ENCODE assay signal across 10 mouse cellular contexts in the genomic region with DNA sequence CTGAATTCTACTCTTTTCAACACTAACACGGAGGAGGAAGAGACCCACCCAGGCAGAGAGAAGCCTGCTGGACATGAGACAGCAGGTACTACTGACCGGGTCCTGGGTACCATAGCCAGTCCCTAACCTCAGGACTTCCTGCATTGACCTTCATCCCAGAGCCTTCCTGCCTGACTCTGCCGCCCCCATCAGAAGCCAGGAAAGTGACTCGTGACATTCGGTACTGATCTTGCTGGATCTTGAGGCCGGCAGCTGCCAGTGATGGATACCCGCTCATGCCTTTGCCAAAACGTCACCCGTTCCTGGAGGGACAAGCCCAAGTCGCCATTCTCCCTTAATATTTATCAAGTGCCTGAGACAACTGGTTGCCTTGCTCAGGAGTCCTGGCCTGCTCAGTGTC. TPM values are rescaled to one million over a fixed set of nuclear protein-coding genes. Genes with fewer than 3 reads are reported as not detected.
DNase-seq lines count a peak whose midpoint lies in the region; ATAC-seq and TF ChIP-seq lines count a peak whose summit lies in the region.
"Had no signal": no experiment of that assay in that cellular context is flagged by ENCODE, and none has a peak within 500 bp of the region (broad histone marks: within the 10 kb centered on the region; RNA-seq: fewer than 3 reads in every experiment).

No protein-coding gene starts in this region.

- no peak for TF ChIP-seq POLR2A in kidney, adult 2 months (IDR thresholded peaks at IDR 0.05; ENCODE audit: low read depth, low read length)

- 87% methylated on average over 10 of the region's 10 CpGs for WGBS in forebrain, embryonic 13.5 days
- WGBS in forebrain, embryonic 12.5 days, result 89% methylated on average over 10 of the region's 10 CpGs
- WGBS in kidney, adult 2 months, result 71% methylated on average over 10 of the region's 10 CpGs
- WGBS in stomach, embryonic 14.5 days, result 82% methylated on average over 10 of the region's 10 CpGs
- 81% methylated on average over 10 of the region's 10 CpGs for WGBS in stomach, postnatal 0 days
- WGBS in stomach, embryonic 15.5 days, result 79% methylated on average over 10 of the region's 10 CpGs

- no peaks in the 10 kb centered on the region for H3K27me3 ChIP-seq in forebrain, embryonic 13.5 days
- no peaks in the 10 kb centered on the region for H3K27me3 ChIP-seq in forebrain, embryonic 12.5 days
- no peaks in the 10 kb centered on the region for H3K27me3 ChIP-seq in kidney, adult 2 months (replicated peaks; ENCODE audit: control insufficient read depth, insufficient read depth, low read length)
- H3K27me3 ChIP-seq in stomach, embryonic 14.5 days (ENCODE audit: control insufficient read depth, insufficient read depth, low read length), result no peaks in the 10 kb centered on the region
- H3K27me3 ChIP-seq in stomach, postnatal 0 days (ENCODE audit: control insufficient read depth, insufficient read depth, low read length), result no peaks in the 10 kb centered on the region
- no peaks in the 10 kb centered on the region for H3K27me3 ChIP-seq in stomach, embryonic 15.5 days (replicated peaks)
- H3K27me3 ChIP-seq: liver, embryonic 15.5 days; midbrain, embryonic 12.5 days had no signal

- peak; percentile 49 for DNase-seq in kidney, adult 2 months
- DNase-seq in kidney, postnatal 10 days, result no peak
- no peak for DNase-seq in stomach, postnatal 0 days (ENCODE audit: low spot score)
- no peak for DNase-seq in gastrocnemius, postnatal 25 days

- peak overlapping the region; percentile 31 for H3K27ac ChIP-seq in forebrain, embryonic 13.5 days
- no peak overlapping the region for H3K27ac ChIP-seq in forebrain, embryonic 12.5 days
- peak overlapping the region; percentile 10; the same call in 1 of the 2 replicates for H3K27ac ChIP-seq in kidney, adult 2 months (ENCODE audit: insufficient read depth, low read depth, low read length)
- peak overlapping the region; percentile 33; the same call in 1 of the 2 replicates for H3K27ac ChIP-seq in stomach, embryonic 14.5 days (ENCODE audit: low read length)
- H3K27ac ChIP-seq in stomach, postnatal 0 days (replicated peaks), result no peak overlapping the region
- peak overlapping the region; percentile 18; the same call in 1 of the 2 replicates for H3K27ac ChIP-seq in stomach, embryonic 15.5 days
- H3K27ac ChIP-seq: liver, embryonic 15.5 days; midbrain, embryonic 12.5 days had no signal

- no peak overlapping the region for H3K4me2 ChIP-seq in forebrain, embryonic 13.5 days
- no peak overlapping the region for H3K4me2 ChIP-seq in forebrain, embryonic 12.5 days
- H3K4me2 ChIP-seq in stomach, embryonic 14.5 days (replicated peaks; ENCODE audit: low read depth, low read length), result no peak overlapping the region
- no peak overlapping the region for H3K4me2 ChIP-seq in stomach, postnatal 0 days (replicated peaks; ENCODE audit: low read depth)
- H3K4me2 ChIP-seq in stomach, embryonic 15.5 days, result no peak overlapping the region
- H3K4me2 ChIP-seq: liver, embryonic 15.5 days; midbrain, embryonic 12.5 days had no signal

- no peak for TF ChIP-seq CTCF in kidney, adult 2 months (conservative IDR thresholded peaks at IDR 0.05; ENCODE audit: insufficient read depth, insufficient read length, low read depth, low read length)
- no peak for TF ChIP-seq CTCF in stomach, postnatal 0 days (IDR thresholded peaks at IDR 0.05; ENCODE audit: low read depth)

- no peak for TF ChIP-seq EP300 in stomach, postnatal 0 days (optimal IDR thresholded peaks at IDR 0.05)

- no peak overlapping the region for H3K9ac ChIP-seq in forebrain, embryonic 13.5 days
- H3K9ac ChIP-seq in forebrain, embryonic 12.5 days, result no peak overlapping the region
- no peak overlapping the region; the same call in 1 of the 2 replicates for H3K9ac ChIP-seq in stomach, embryonic 14.5 days (replicated peaks; ENCODE audit: low read depth, low read length)
- H3K9ac ChIP-seq in stomach, postnatal 0 days (ENCODE audit: low read length), result no peak overlapping the region
- H3K9ac ChIP-seq in stomach, embryonic 15.5 days, result no peak overlapping the region
- H3K9ac ChIP-seq: liver, embryonic 15.5 days; midbrain, embryonic 12.5 days had no signal

- peaks cover 65% of the 10 kb centered on the region for H3K36me3 ChIP-seq in forebrain, embryonic 13.5 days (ENCODE audit: poor library complexity, severe bottlenecking)
- H3K36me3 ChIP-seq in forebrain, embryonic 12.5 days (replicated peaks), result peaks cover 71% of the 10 kb centered on the region
- peaks cover 3% of the 10 kb centered on the region for H3K36me3 ChIP-seq in kidney, adult 2 months (ENCODE audit: control insufficient read depth, insufficient read depth, low read length)
- peaks cover 59% of the 10 kb centered on the region for H3K36me3 ChIP-seq in stomach, embryonic 14.5 days (ENCODE audit: control insufficient read depth, insufficient read depth, low read length)
- peaks cover 41% of the 10 kb centered on the region for H3K36me3 ChIP-seq in stomach, postnatal 0 days (ENCODE audit: control insufficient read depth, insufficient read depth, low read length)
- H3K36me3 ChIP-seq in stomach, embryonic 15.5 days, result peaks cover 48% of the 10 kb centered on the region

- H3K9me3 ChIP-seq in forebrain, embryonic 13.5 days (replicated peaks), result no peaks in the 10 kb centered on the region
- H3K9me3 ChIP-seq in forebrain, embryonic 12.5 days, result no peaks in the 10 kb centered on the region
- H3K9me3 ChIP-seq in stomach, embryonic 14.5 days (ENCODE audit: control insufficient read depth, low read depth, low read length), result no peaks in the 10 kb centered on the region
- H3K9me3 ChIP-seq in stomach, postnatal 0 days (ENCODE audit: control insufficient read depth, low read length), result no peaks in the 10 kb centered on the region
- no peaks in the 10 kb centered on the region for H3K9me3 ChIP-seq in stomach, embryonic 15.5 days
- H3K9me3 ChIP-seq: liver, embryonic 15.5 days; midbrain, embryonic 12.5 days had no signal

- no peak overlapping the region for H3K4me3 ChIP-seq in forebrain, embryonic 13.5 days
- no peak overlapping the region for H3K4me3 ChIP-seq in forebrain, embryonic 12.5 days (replicated peaks)
- no peak overlapping the region for H3K4me3 ChIP-seq in kidney, adult 2 months (ENCODE audit: insufficient read depth, low read depth, low read length)
- H3K4me3 ChIP-seq in stomach, embryonic 14.5 days (ENCODE audit: low read depth, low read length), result no peak overlapping the region
- no peak overlapping the region for H3K4me3 ChIP-seq in stomach, postnatal 0 days (ENCODE audit: low read depth, low read length)
- no peak overlapping the region for H3K4me3 ChIP-seq in stomach, embryonic 15.5 days (replicated peaks)
- H3K4me3 ChIP-seq: liver, embryonic 15.5 days; midbrain, embryonic 12.5 days had no signal

- H3K4me1 ChIP-seq in forebrain, embryonic 13.5 days, result no peaks in the 10 kb centered on the region
- H3K4me1 ChIP-seq in forebrain, embryonic 12.5 days, result no peaks in the 10 kb centered on the region
- no peaks in the 10 kb centered on the region for H3K4me1 ChIP-seq in kidney, adult 2 months (ENCODE audit: control insufficient read depth, insufficient read depth, low read length)
- H3K4me1 ChIP-seq in stomach, embryonic 14.5 days (ENCODE audit: control insufficient read depth, insufficient read depth, low read length), result no peaks in the 10 kb centered on the region
- H3K4me1 ChIP-seq in stomach, postnatal 0 days (replicated peaks; ENCODE audit: control insufficient read depth, insufficient read depth), result no peaks in the 10 kb centered on the region
- peaks cover 9% of the 10 kb centered on the region for H3K4me1 ChIP-seq in stomach, embryonic 15.5 days
- H3K4me1 ChIP-seq: midbrain, embryonic 12.5 days had no signal

- ATAC-seq in forebrain, embryonic 13.5 days, result no peak
- no peak for ATAC-seq in forebrain, embryonic 12.5 days (ENCODE audit: low FRiP score)
- no peak for ATAC-seq in stomach, embryonic 14.5 days (ENCODE audit: insufficient number of reproducible peaks, insufficient read depth, low FRiP score, low read depth)
- ATAC-seq in stomach, postnatal 0 days (ENCODE audit: low FRiP score, low TSS enrichment), result no peak
- no peak for ATAC-seq in stomach, embryonic 15.5 days (ENCODE audit: insufficient read depth, low FRiP score, low read depth)

RNA-seq across cellular contexts. Expression of gene Spc24, which starts 11.6 kb away (rescaled TPM):
- 95.6 and 95.7 TPM in 2 replicates for polyA plus RNA-seq in forebrain, embryonic 13.5 days (2015; fragmentation: Nextera tagmentation; extraction: Ambion mirVana)
- 112 and 118 TPM in 2 replicates for polyA plus RNA-seq in forebrain, embryonic 12.5 days (2016; fragmentation: Nextera tagmentation; extraction: Ambion mirVana)
- polyA plus RNA-seq in kidney, adult 2 months (2012; rRNA removed), result 3.4 and 6.0 TPM in 2 replicates
- 111 and 120 TPM in 2 replicates for polyA plus RNA-seq in stomach, embryonic 14.5 days (2014; fragmentation: Nextera tagmentation; extraction: Ambion mirVana)
- polyA plus RNA-seq in stomach, postnatal 0 days (2015; fragmentation: Nextera tagmentation; extraction: Ambion mirVana), result 29.2 and 31.2 TPM in 2 replicates
- polyA plus RNA-seq in stomach, embryonic 15.5 days (2015; fragmentation: Nextera tagmentation; extraction: Ambion mirVana), result 110 and 119 TPM in 2 replicates
- 1 to 10 TPM in 1 of 2 experiments, under 1 TPM in 1; 0.77 to 2.2 TPM for total RNA-seq in gastrocnemius, postnatal 25 days (2021)

RNA-seq across cellular contexts. Expression of gene Ldlr, which starts 25.2 kb away (rescaled TPM):
- polyA plus RNA-seq in forebrain, embryonic 13.5 days (2015; fragmentation: Nextera tagmentation; extraction: Ambion mirVana), result 21.2 and 26.3 TPM in 2 replicates
- 34.1 and 40.3 TPM in 2 replicates for polyA plus RNA-seq in forebrain, embryonic 12.5 days (2016; fragmentation: Nextera tagmentation; extraction: Ambion mirVana)
- 26.9 and 28.8 TPM in 2 replicates for polyA plus RNA-seq in kidney, adult 2 months (2012; rRNA removed)
- polyA plus RNA-seq in stomach, embryonic 14.5 days (2014; fragmentation: Nextera tagmentation; extraction: Ambion mirVana), result 23.8 and 26.9 TPM in 2 replicates
- polyA plus RNA-seq in stomach, postnatal 0 days (2015; fragmentation: Nextera tagmentation; extraction: Ambion mirVana), result 28.9 and 30.4 TPM in 2 replicates
- 53.8 and 61.0 TPM in 2 replicates for polyA plus RNA-seq in stomach, embryonic 15.5 days (2015; fragmentation: Nextera tagmentation; extraction: Ambion mirVana)
- total RNA-seq in gastrocnemius, postnatal 25 days (2021), result 1 to 10 TPM; 4.1 to 5.3 TPM

RNA-seq across cellular contexts. Expression of gene Kank2, which starts 50.1 kb away (rescaled TPM):
- 2.6 and 3.1 TPM in 2 replicates for polyA plus RNA-seq in forebrain, embryonic 13.5 days (2015; fragmentation: Nextera tagmentation; extraction: Ambion mirVana)
- 6.1 and 6.2 TPM in 2 replicates for polyA plus RNA-seq in forebrain, embryonic 12.5 days (2016; fragmentation: Nextera tagmentation; extraction: Ambion mirVana)
- 21.8 and 23.6 TPM in 2 replicates for polyA plus RNA-seq in kidney, adult 2 months (2012; rRNA removed)
- polyA plus RNA-seq in stomach, embryonic 14.5 days (2014; fragmentation: Nextera tagmentation; extraction: Ambion mirVana), result 10.3 and 10.4 TPM in 2 replicates
- polyA plus RNA-seq in stomach, postnatal 0 days (2015; fragmentation: Nextera tagmentation; extraction: Ambion mirVana), result 7.3 and 7.5 TPM in 2 replicates
- 21.1 and 22.7 TPM in 2 replicates for polyA plus RNA-seq in stomach, embryonic 15.5 days (2015; fragmentation: Nextera tagmentation; extraction: Ambion mirVana)
- total RNA-seq in gastrocnemius, postnatal 25 days (2021), result 10 to 100 TPM; 14.3 to 17.5 TPM

Comparison
In these comparisons a context has a peak if more than half of its experiments do, and no peak if none do; other contexts are left out.
1. H3K27ac ChIP-seq: peak in forebrain, embryonic 13.5 days (single experiment), kidney, adult 2 months (single experiment), stomach, embryonic 14.5 days (single experiment) and stomach, embryonic 15.5 days (single experiment); none in forebrain, embryonic 12.5 days (single experiment) and stomach, postnatal 0 days (single experiment).